Mouse (Mus musculus): ENCODE data around the gene Srrm2. TPM values are rescaled to one million over a fixed set of nuclear protein-coding genes. Genes with fewer than 3 reads are reported as not detected.
A peak's percentile ranks its signal among the peaks of the same experiment; 100 is the strongest.

Gene Srrm2
- polyA plus RNA-seq, 2 experiments: 107 to 136 TPM

GRCm38 (mm10) chr17:23850853-23851749, 60.8 kb downstream of the Srrm2 start:
- DNase-seq (ENCODE audit: low read depth in 3 of 3, low spot score in 3 of 3): no peak
- H3K9ac ChIP-seq (replicated peaks): no peak overlapping the region
- no peak for ATAC-seq (ENCODE audit: insufficient read depth)
- H3K27me3 ChIP-seq (ENCODE audit: control insufficient read depth, insufficient read depth, low read length): no peaks in the 10 kb centered on the region
- H3K4me3 ChIP-seq (ENCODE audit: insufficient read depth in 1 of 2, low read depth in 2 of 2, low read length in 2 of 2): no peak overlapping the region
- H3K4me1 ChIP-seq (replicated peaks; ENCODE audit: control insufficient read depth in 2 of 2, insufficient read depth in 2 of 2, low read length in 1 of 2): no peaks in the 10 kb centered on the region
- H3K36me3 ChIP-seq (replicated peaks; ENCODE audit: control insufficient read depth, insufficient read depth, low read depth): no peaks in the 10 kb centered on the region
- H3K4me2 ChIP-seq (ENCODE audit: low read depth): no peak overlapping the region
- TF ChIP-seq CTCF (IDR thresholded peaks at IDR 0.05; ENCODE audit: low read depth): peak; percentile 83
- no peak for TF ChIP-seq EP300 (IDR thresholded peaks at IDR 0.05; ENCODE audit: low read depth)
- 48% methylated on average over 18 of the region's 19 CpGs for WGBS (ENCODE audit: insufficient replicate concordance)
- H3K9me3 ChIP-seq (ENCODE audit: control insufficient read depth, low read length): no peaks in the 10 kb centered on the region
- H3K27ac ChIP-seq: no peak overlapping the region

- no peaks in the 10 kb centered on the region for H3K9me3 ChIP-seq (ENCODE audit: control insufficient read depth, low read length)
- no peak overlapping the region for H3K27ac ChIP-seq
- 26% methylated on average over 5 of the region's 5 CpGs for whole genome bisulfite sequencing (ENCODE audit: insufficient replicate concordance)
- H3K4me3 ChIP-seq (ENCODE audit: insufficient read depth in 1 of 2, low read depth in 2 of 2, low read length in 2 of 2): no peak overlapping the region
- TF ChIP-seq CTCF (IDR thresholded peaks at IDR 0.05; ENCODE audit: low read depth) (peak; percentile 92), EP300 (IDR thresholded peaks at IDR 0.05; ENCODE audit: low read depth) (no peak)
- H3K4me2 ChIP-seq (ENCODE audit: low read depth): no peak overlapping the region
- H3K4me1 ChIP-seq (replicated peaks; ENCODE audit: control insufficient read depth in 2 of 2, insufficient read depth in 2 of 2, low read length in 1 of 2): no peaks in the 10 kb centered on the region
- DNase-seq (ENCODE audit: low read depth in 3 of 3, low spot score in 3 of 3): no peak
- no peaks in the 10 kb centered on the region for H3K27me3 ChIP-seq (ENCODE audit: control insufficient read depth, insufficient read depth, low read length)
- ATAC-seq (ENCODE audit: insufficient read depth): no peak
- H3K36me3 ChIP-seq (replicated peaks; ENCODE audit: control insufficient read depth, insufficient read depth, low read depth): no peaks in the 10 kb centered on the region
- no peak overlapping the region for H3K9ac ChIP-seq (replicated peaks)
Observed at GRCm38 (mm10) chr17:23853292-23853691, 63.0 kb downstream of the Srrm2 start.

DNA sequence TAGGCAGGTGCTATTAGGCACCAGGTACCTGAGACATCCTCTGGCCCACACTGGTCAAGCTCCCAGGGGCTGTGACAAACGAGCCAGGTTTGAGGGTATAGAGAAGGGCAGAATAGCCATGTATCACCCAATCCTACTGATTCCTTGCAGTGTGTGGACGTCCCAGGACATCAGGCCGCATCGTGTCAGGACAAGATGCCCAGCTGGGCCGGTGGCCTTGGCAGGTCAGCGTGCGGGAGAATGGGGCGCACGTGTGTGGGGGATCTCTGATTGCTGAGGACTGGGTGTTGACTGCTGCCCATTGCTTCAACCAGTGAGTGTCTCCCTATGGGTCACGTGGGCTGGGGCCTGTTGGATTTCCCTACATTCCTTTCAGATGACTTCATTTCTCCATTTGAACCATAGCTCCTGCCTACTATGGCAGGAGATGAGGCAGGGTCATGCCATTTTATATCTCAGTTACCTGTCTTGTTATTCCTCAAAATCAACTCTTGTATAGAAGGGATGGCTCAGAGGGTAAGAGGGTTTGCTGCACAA, 64.0 kb downstream of the Srrm2 start:
- no peaks in the 10 kb centered on the region for H3K4me1 ChIP-seq (replicated peaks; ENCODE audit: control insufficient read depth in 2 of 2, insufficient read depth in 2 of 2, low read length in 1 of 2)
- no peak overlapping the region for H3K9ac ChIP-seq (replicated peaks)
- DNase-seq (ENCODE audit: low read depth in 3 of 3, low spot score in 3 of 3) (no peak), ATAC-seq (ENCODE audit: insufficient read depth) (no peak)
- TF ChIP-seq CTCF (IDR thresholded peaks at IDR 0.05; ENCODE audit: low read depth) (no peak), EP300 (IDR thresholded peaks at IDR 0.05; ENCODE audit: low read depth) (no peak)
- 69% methylated on average over 10 of the region's 10 CpGs for WGBS (ENCODE audit: insufficient replicate concordance)
- H3K27ac ChIP-seq: no peak overlapping the region
- H3K4me2 ChIP-seq (ENCODE audit: low read depth): no peak overlapping the region
- H3K4me3 ChIP-seq (ENCODE audit: insufficient read depth in 1 of 2, low read depth in 2 of 2, low read length in 2 of 2): no peak overlapping the region
- no peaks in the 10 kb centered on the region for H3K9me3 ChIP-seq (ENCODE audit: control insufficient read depth, low read length)
- no peaks in the 10 kb centered on the region for H3K36me3 ChIP-seq (replicated peaks; ENCODE audit: control insufficient read depth, insufficient read depth, low read depth)
- no peaks in the 10 kb centered on the region for H3K27me3 ChIP-seq (ENCODE audit: control insufficient read depth, insufficient read depth, low read length)

DNA sequence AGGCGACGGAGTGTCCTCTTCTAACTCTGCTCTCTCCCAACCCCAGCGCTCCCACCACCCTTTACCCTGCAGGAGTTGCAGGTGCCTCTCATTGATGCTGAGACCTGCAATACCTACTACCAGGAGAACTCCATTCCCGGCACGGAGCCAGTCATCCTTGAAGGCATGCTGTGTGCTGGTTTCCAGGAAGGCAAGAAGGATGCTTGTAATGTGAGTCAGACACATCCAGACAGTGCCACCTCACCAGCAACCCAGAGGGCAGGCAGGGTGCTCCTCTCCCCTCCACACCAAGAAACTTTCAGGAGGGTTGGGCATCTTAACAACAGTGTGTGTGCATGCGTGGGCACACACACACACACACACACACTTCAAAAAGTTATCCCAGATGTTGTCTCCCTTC, 66.9 kb downstream of the Srrm2 start:
- 72% methylated on average over 6 of the region's 6 CpGs for WGBS (ENCODE audit: insufficient replicate concordance)
- Histone ChIP-seq H3K27me3 (ENCODE audit: control insufficient read depth, insufficient read depth, low read length) (no peaks in the 10 kb centered on the region), H3K9ac (replicated peaks) (no peak overlapping the region), H3K36me3 (replicated peaks; ENCODE audit: control insufficient read depth, insufficient read depth, low read depth) (no peaks in the 10 kb centered on the region), H3K4me2 (ENCODE audit: low read depth) (no peak overlapping the region), H3K9me3 (ENCODE audit: control insufficient read depth, low read length) (no peaks in the 10 kb centered on the region), H3K4me1 (replicated peaks; ENCODE audit: control insufficient read depth in 2 of 2, insufficient read depth in 2 of 2, low read length in 1 of 2) (no peaks in the 10 kb centered on the region), H3K27ac (no peak overlapping the region), H3K4me3 (ENCODE audit: insufficient read depth in 1 of 2, low read depth in 2 of 2, low read length in 2 of 2) (no peak overlapping the region)
- TF ChIP-seq EP300 (IDR thresholded peaks at IDR 0.05; ENCODE audit: low read depth): no peak
- no peak for TF ChIP-seq CTCF (IDR thresholded peaks at IDR 0.05; ENCODE audit: low read depth)
- DNase-seq (ENCODE audit: low read depth in 3 of 3, low spot score in 3 of 3) (no peak), ATAC-seq (ENCODE audit: insufficient read depth) (no peak)

DNA sequence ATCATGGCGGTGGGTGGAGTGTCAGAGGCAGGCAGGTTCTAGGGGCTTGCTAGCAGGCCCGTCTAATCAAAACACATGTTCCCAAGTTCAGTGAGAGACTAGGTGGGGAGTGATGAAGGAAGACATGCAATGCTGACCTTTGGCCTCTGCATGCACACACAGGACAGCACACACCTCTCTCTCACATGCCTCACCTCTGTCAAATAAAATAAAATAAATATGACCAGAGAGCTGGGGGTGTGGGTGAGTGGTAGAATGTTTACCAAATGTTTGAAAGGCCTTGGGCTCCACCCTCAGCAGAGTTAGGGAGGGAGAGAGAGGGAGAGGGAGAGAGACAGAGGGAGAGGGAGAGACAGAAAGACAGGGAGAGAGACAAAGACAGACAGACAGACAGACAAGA, 67.6 kb downstream of the Srrm2 start:
- Histone ChIP-seq H3K4me3 (ENCODE audit: insufficient read depth in 1 of 2, low read depth in 2 of 2, low read length in 2 of 2) (no peak overlapping the region), H3K27ac (no peak overlapping the region), H3K27me3 (ENCODE audit: control insufficient read depth, insufficient read depth, low read length) (no peaks in the 10 kb centered on the region), H3K4me2 (ENCODE audit: low read depth) (no peak overlapping the region), H3K9me3 (ENCODE audit: control insufficient read depth, low read length) (no peaks in the 10 kb centered on the region), H3K9ac (replicated peaks) (no peak overlapping the region), H3K4me1 (replicated peaks; ENCODE audit: control insufficient read depth in 2 of 2, insufficient read depth in 2 of 2, low read length in 1 of 2) (no peaks in the 10 kb centered on the region), H3K36me3 (replicated peaks; ENCODE audit: control insufficient read depth, insufficient read depth, low read depth) (no peaks in the 10 kb centered on the region)
- no peak for ATAC-seq (ENCODE audit: insufficient read depth)
- WGBS (ENCODE audit: insufficient replicate concordance): 55% methylated on average over 2 of the region's 2 CpGs
- DNase-seq (ENCODE audit: low read depth in 3 of 3, low spot score in 3 of 3): no peak
- TF ChIP-seq CTCF (IDR thresholded peaks at IDR 0.05; ENCODE audit: low read depth): no peak
- no peak for TF ChIP-seq EP300 (IDR thresholded peaks at IDR 0.05; ENCODE audit: low read depth)

Data from liver, embryonic 14.5 days (tissue).